Mouse (Mus musculus) right cerebral cortex, postnatal 4 days (tissue): ENCODE measurements at regions not wholly inside any gene's neighbourhood (a gene's known extent, or its start where the extent isn't known, plus 50 kb on each side); places are given as distances from the start of the nearest gene placed in this dataset.
A peak's percentile ranks its signal among the peaks of the same experiment; 100 is the strongest.

Experiments used
- DNase-seq: peaks from one replicate; pipeline ENCODE4 v3.0.0-alpha.2; 2022

- peak; percentile 25 for DNase-seq
These were observed 227.7 kb downstream of the Otor start for GRCm38 (mm10) chr2:143305747-143306570.

- DNase-seq: no peak
These were observed 228.3 kb downstream of the Otor start for GRCm38 (mm10) chr2:143306571-143306925.

- no peak for DNase-seq
These were observed 220.5 kb upstream of the Pcsk2 start for GRCm38 (mm10) chr2:143325486-143325885.

- no peak for DNase-seq
These were observed 213.9 kb upstream of the Pcsk2 start for GRCm38 (mm10) chr2:143332071-143332470.

- no peak for DNase-seq
These were observed 205.6 kb upstream of the Pcsk2 start for GRCm38 (mm10) chr2:143340364-143340763.

- no peak for DNase-seq
These were observed 181.8 kb upstream of the Pcsk2 start for GRCm38 (mm10) chr2:143364193-143364592.

- no peak for DNase-seq
These were observed 180.0 kb upstream of the Pcsk2 start for GRCm38 (mm10) chr2:143365976-143366375.
